Mouse (Mus musculus) lung, postnatal 0 days (tissue): ENCODE data around the gene Rbm4b.

ENCODE experiments used
- CTCF ChIP-seq: IDR thresholded peaks from 2 replicates; pipeline ENCODE4 v1.5.1; 2016; ENCODE audit warnings: antibody characterized with exemption, mild to moderate bottlenecking
- EP300 ChIP-seq: IDR thresholded peaks from 2 replicates; pipeline ENCODE4 v1.6.1; 2016; ENCODE audit warnings: antibody characterized with exemption, mild to moderate bottlenecking, control low read depth

GRCm38 (mm10) chr19:4793831-4794422, 37.6 kb downstream of the Rbm4b start, which contains the start of gene Rbm4:
- TF ChIP-seq CTCF (no peak), EP300 (no peak)
